Mouse (Mus musculus): ENCODE data around the gene Gm21860. TPM values are rescaled to one million over a fixed set of nuclear protein-coding genes. Genes with fewer than 3 reads are reported as not detected.
"Not testable (repeated sequence)": the region's sequence is repeated elsewhere in the genome, so short reads cannot be mapped to it uniquely, and the experiment has no call there.

Gene Gm21860
- total RNA-seq, 2 experiments from 2014 or later: not detected

DNA sequence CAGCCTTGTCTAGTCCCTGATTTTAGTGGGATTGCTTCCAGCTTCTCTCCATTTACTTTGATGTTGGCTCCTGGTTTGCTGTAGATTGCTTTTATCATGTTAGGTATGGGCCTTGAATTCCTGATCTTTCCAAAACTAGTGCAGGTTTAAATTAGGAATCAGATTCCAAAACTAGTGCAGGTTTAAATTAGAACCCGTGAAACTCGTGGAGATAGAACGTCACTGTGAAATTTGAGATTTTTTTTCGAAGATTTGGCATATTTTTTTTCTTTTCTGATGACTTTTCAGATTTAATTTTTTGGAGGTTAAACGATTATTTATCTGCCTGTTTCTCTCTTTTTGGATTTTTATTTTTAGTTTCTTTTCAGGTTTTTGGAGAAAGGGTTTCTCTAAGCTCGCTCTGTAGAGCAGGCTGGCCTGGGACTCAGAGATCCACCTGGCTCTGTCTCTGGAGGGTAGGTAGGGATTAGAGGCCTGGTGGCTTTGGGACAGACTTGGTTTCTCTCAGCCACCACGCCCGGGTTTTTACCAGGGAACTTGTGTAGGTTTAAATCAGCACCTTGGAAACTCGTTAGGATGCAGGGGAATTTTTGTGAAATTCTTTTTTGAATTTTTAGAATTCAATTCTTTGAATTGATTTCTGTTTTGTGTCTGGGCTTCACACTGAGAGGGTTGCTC is 20.8 kb downstream of the Gm21860 start:
- DNase-seq (ENCODE audit: low spot score in 2 of 2): peak in 1 of 2 experiments; percentile 28

DNA sequence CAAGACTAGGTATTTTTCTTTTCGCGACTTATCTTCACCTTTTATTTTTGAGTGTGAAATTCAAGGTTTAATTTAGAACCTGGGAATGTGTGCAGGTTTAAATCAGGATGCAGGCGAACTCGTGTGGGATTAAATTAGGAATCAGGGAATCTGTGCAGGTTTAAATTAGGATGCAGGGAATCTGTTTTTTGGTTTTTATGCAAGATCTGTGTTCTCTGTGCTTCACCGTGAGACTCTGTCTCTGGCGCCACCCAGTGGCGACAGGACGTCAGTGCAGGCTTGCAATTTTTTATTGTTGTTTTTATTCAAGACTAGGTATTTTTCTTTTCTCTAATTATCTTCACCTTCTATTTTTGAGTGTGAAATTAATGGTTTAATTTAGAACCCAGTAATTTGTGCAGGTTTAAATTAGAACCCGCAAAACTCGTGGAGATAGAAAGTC is 22.5 kb downstream of the Gm21860 start:
- not testable (repeated sequence) for DNase-seq (ENCODE audit: low spot score in 2 of 2)

DNA sequence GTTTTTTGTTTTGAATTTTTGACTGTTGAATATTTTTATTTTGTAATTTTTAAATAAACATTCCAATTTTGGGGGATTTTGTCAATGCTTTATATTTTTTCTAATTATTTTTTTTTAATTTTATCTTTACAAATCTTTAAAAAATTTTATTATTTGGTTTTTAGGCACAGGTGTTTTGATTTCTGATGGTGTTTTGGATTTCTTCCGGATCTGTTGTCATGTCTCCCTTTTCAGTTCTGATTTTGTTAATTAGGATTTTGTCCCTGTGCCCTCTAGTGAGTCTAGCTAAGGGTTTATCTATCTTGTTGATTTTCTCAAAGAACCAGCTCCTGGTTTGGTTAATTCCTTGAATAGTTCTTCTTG is 23.0 kb downstream of the Gm21860 start:
- not testable (repeated sequence) for DNase-seq (ENCODE audit: low spot score in 2 of 2)

- DNase-seq (ENCODE audit: low spot score in 2 of 2): peak in 1 of 2 experiments; percentile 65
Measured at GRCm38 (mm10) chrY:90730908-90731592, 23.6 kb downstream of the Gm21860 start.

- not testable (repeated sequence) for DNase-seq (ENCODE audit: low spot score in 2 of 2)
Measured at GRCm38 (mm10) chrY:90729816-90730303, 24.8 kb downstream of the Gm21860 start.

GRCm38 (mm10) chrY:90728905-90729256 is 25.7 kb downstream of the Gm21860 start:
- not testable (repeated sequence) for DNase-seq (ENCODE audit: low spot score in 2 of 2)

DNA sequence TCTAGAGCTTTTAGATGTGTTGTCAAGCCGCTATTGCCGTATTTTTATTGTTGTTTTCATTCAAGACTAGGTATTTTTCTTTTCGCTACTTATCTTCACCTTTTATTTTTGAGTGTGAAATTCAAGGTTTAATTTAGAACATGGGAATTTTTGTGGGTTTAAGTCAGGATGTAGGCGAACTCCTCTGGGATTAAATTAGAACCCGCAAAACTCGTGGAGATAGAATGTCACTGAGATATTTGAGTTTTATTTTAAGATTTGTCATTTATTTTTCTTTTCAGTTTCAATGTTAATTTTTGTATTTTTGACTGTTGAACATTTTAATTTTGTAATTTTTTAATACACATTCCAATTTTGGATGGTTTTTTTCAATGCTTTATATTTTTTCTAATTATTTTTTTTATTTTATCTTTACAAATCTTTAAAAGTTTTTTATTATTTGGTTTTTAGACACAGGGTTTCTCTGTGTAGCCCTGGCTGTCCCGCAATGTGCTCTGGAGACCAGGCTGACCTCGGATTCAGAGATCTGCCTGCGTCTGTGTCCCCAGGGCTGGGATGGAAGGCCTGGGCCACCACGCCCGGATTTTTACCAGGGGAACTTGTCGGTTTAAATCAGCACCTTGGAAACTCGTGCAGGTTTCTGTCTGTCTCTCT is 26.2 kb downstream of the Gm21860 start:
- DNase-seq (ENCODE audit: low spot score in 2 of 2): not testable (repeated sequence)

DNA sequence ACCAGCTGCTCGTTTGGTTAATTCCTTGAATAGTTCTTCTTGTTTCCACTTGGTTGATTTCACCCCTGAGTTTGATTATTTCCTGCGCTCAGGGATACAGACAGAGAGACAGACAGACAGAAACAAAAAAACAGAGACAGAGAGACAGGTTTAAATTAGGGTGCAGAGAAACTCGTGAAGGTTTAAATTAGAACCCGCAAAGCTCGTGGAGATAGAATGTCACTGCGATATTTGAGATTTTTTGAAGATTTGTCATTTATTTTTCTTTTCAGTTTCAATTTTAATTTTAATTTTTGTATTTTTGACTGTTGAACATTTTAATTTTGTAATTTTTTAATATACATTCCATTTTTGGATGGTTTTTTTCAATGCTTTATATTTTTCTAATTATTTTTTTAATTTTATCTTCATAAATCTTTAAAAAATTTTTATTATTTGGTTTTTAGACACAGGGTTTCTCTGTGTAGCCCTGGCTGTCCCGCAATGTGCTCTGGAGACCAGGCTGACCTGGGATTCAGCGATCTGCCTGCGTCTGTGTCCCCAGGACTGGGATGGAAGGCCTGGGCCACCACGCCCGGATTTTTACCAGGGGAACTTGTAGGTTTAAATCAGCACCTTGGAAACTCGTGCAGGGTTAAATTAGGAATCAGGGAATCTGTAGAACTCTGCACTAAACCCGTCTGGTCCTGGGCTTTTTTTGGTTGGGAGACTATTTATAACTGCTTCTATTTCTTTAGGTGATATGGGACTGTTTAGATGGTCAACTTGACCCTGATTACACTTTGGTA is 27.3 kb downstream of the Gm21860 start:
- not testable (repeated sequence) for DNase-seq (ENCODE audit: low spot score in 2 of 2)

GRCm38 (mm10) chrY:90725701-90726451 is 28.7 kb downstream of the Gm21860 start:
- not testable (repeated sequence) for DNase-seq (ENCODE audit: low spot score in 2 of 2)

GRCm38 (mm10) chrY:90725166-90725565 is 29.5 kb downstream of the Gm21860 start:
- not testable (repeated sequence) for DNase-seq (ENCODE audit: low spot score in 2 of 2)

DNA sequence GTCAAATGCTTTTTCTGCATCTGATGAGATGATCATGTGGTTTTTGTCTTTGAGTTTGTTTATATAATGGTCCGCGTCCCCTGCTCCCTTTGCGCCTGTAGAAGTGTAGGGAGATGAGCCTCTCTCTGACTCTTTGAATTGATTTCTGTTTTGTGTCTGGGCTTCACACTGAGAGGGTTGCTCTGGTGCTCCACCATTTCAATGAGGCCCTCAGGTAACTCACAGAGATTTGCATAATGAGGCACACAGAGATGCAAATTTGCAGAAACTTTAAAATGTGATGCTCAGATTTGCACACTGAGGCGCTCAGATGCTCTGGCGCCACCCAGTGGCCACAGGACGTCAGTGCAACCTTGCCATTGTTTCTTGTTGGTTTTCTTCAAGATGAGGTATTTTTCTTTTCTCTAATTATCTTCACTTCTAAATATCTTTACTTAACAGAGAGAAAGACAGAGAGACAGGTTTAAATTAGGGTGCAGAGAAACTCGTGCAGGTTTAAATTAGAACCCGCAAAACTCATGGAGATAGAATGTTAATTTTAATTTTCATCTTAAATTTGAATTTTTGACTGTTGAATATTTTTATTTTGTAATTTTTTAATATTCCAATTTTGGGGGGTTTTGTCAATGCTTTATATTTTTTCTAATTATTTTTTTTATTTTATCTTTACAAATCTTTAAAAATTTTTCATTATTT is 30.5 kb downstream of the Gm21860 start:
- DNase-seq (ENCODE audit: low spot score in 2 of 2): not testable (repeated sequence)

DNA sequence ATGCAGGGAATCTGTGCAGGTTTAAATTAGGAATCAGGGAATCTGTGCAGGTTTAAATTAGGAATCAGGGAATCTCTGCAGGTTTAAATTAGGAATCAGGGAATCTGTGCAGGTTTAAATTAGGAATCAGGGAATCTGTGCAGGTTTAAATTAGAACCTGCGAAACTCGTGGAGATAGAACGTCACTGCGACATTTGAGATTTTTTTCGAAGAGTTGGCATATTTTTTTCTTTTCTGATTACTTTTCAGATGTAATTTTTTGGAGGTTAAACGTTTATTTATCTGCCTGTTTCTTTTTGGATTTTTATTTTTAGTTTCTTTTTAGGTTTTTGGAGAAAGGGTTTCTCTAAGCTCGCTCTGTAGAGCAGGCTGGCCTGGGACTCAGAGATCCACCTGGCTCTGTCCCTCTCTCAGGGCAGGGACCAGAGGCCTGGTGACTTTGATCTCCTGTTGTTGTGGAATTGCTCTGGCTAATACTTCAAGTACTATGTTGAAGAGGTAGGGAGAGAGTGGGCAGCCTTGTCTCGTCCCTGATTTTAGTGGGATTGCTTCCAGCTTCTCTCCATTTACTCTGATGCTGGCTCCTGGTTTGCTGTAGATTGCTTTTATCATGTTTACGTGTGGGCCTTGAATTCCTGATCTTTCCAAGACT is 31.2 kb downstream of the Gm21860 start:
- peak in 1 of 2 experiments; percentile 36 for DNase-seq (ENCODE audit: low spot score in 2 of 2)

DNA sequence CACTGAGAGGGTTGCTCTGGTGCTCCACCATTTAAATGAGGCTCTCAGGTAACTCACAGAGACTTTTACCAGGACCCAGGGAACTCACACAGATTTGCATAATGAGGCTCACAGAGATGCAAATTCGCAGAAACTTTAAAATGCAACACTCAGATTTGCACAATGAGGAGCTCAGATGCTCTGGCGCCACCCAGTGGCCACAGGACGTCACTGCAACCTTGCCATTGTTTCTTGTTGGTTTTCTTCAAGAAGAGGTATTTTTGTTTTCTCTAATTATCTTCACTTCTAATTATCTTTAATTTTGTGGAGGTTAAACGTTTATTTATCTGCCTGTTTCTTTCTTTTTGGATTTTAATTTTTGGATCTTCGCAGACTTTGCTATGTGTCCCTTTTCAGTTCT is 34.1 kb downstream of the Gm21860 start:
- not testable (repeated sequence) for DNase-seq (ENCODE audit: low spot score in 2 of 2)

DNA sequence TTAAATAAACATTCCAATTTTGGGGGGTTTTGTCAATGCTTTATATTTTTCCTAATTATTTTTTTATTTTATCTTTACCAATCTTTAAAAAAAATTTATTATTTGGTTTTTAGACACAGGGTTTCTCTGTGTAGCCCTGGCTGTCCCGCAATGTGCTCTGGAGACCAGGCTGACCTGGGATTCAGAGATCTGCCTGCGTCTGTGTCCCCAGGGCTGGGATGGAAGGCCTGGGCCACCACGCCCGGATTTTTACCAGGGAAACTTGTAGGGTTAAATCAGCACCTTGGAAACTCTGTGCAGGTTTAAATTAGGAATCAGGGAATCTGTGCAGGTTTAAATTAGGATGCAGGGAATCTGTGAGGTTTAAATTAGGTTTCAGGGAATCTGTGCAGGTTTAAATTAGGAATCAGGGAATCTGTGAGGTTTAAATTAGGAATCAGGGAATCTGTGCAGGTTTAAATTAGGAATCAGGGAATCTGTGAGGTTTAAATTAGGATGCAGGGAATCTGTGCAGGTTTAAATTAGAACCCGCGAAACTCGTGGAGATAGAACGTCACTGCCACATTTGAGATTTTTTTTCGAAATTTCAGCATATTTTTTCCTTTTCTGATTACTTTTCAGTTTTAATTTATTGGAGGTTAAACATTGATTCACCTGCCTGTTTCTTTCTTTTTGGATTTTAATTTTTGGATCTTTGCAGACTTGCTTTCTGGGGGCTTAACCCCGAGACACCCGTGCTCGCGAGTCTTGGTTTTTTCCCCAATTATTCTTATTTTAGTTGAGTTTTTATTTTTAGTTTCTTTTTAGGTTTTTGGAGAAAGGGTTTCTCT is 35.0 kb downstream of the Gm21860 start:
- DNase-seq (ENCODE audit: low spot score in 2 of 2): not testable (repeated sequence)

GRCm38 (mm10) chrY:90718583-90719402 is 35.8 kb downstream of the Gm21860 start:
- DNase-seq (ENCODE audit: low spot score in 2 of 2): peak; percentile 50 to 59

- DNase-seq (ENCODE audit: low spot score in 2 of 2): not testable (repeated sequence)
Measured at GRCm38 (mm10) chrY:90718021-90718420, 36.6 kb downstream of the Gm21860 start.

DNA sequence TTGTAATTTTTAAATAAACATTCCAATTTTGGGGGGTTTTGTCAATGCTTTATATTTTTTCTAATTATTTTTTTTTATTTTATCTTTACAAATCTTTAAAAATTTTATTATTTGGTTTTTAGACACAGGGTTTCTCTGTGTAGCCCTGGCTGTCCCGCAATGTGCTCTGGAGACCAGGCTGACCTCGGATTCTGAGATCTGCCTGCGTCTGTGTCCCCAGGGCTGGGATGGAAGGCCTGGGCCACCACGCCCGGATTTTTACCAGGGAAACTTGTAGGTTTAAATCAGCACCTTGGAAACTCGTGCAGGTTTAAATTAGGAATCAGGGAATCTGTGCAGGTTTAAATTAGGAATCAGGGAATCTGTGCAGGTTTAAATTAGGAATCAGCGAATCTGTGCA is 37.1 kb downstream of the Gm21860 start:
- peak in 1 of 2 experiments; percentile 16 for DNase-seq (ENCODE audit: low spot score in 2 of 2)
